Mouse (Mus musculus): ENCODE data around the gene Eif5b.

GRCm38 (mm10) chr1:38006741-38007140 is 8.9 kb downstream of the Eif5b start:
- TF ChIP-seq CTCF (IDR thresholded peaks at IDR 0.05; ENCODE audit: control insufficient read depth, insufficient read depth, insufficient read length), result no peak
- no peak for TF ChIP-seq MAX (IDR thresholded peaks at IDR 0.05)
- no peak for TF ChIP-seq MYOD1 (IDR thresholded peaks at IDR 0.05; ENCODE audit: control insufficient read depth, insufficient read length, low read depth)
- no peak for TF ChIP-seq USF1 (IDR thresholded peaks at IDR 0.05; ENCODE audit: low read depth)
- no peak for TF ChIP-seq FOSL1 (IDR thresholded peaks at IDR 0.05; ENCODE audit: insufficient read depth, low read length, poor library complexity, severe bottlenecking)
- TF ChIP-seq CEBPB (IDR thresholded peaks at IDR 0.05; ENCODE audit: low read depth), result no peak
- no peak for TF ChIP-seq MYOG (IDR thresholded peaks at IDR 0.05; ENCODE audit: control insufficient read depth, extremely low read depth, insufficient read length)

Measured in C2C12 (cell line).